Mouse (Mus musculus): Measurements from ENCODE around the gene St6galnac5. TPM values are rescaled to one million over a fixed set of nuclear protein-coding genes. Genes with fewer than 3 reads are reported as not detected.
A peak's percentile ranks its signal among the peaks of the same experiment; 100 is the strongest.

Gene St6galnac5
- total and polyA plus RNA-seq, 3 experiments = 0.33 TPM; not detected in 2

DNA sequence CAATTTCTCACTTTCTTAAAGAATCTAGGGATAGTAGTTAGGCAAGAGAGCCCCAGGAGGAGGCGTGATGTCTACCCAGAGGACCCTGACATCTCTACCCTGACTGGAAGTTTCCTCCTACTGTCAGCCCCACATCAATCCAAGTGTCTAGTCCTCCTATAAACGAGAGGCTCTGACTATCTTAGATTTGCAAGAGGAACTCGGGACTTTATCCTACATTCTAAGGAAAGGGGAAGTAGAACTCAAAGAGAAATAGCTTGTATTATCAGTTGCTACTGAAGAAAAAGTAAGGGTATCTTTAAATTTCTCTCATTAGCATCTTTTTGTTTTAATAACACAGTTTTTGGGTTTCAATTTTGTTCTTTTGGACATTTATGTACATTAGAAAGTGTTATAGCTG is 161.6 kb downstream of the St6galnac5 start:
- Histone ChIP-seq H3K9me3 (replicated peaks) (no peaks in the 10 kb centered on the region), H3K4me3 (ENCODE audit: low read depth, low read length) (no peak overlapping the region), H3K27me3 (ENCODE audit: insufficient read depth, low read length) (no peaks in the 10 kb centered on the region), H3K36me3 (replicated peaks) (no peaks in the 10 kb centered on the region), H3K4me1 (ENCODE audit: insufficient read depth, low read depth, low read length) (no peaks in the 10 kb centered on the region)
- ATAC-seq (ENCODE audit: extremely low read depth, insufficient number of reproducible peaks, low FRiP score, poor library complexity, severe bottlenecking) (no peak), DNase-seq (ENCODE audit: low spot score) (no peak)
- TF ChIP-seq GATA1 (IDR thresholded peaks at IDR 0.05; ENCODE audit: borderline replicate concordance, low read length) = no peak
- TF ChIP-seq POLR2AphosphoS5 (IDR thresholded peaks at IDR 0.05; ENCODE audit: insufficient replicate concordance, low read depth, low read length) = no peak
- TF ChIP-seq TAL1 (conservative IDR thresholded peaks at IDR 0.05; ENCODE audit: low read depth, low read length) = no peak
- no peak for TF ChIP-seq CTCF (IDR thresholded peaks at IDR 0.05; ENCODE audit: low read depth, low read length)

GRCm38 (mm10) chr3:152815110-152815509 is 166.9 kb downstream of the St6galnac5 start:
- Histone ChIP-seq H3K4me1 (ENCODE audit: insufficient read depth, low read depth, low read length) (no peaks in the 10 kb centered on the region), H3K36me3 (replicated peaks) (no peaks in the 10 kb centered on the region), H3K4me3 (ENCODE audit: low read depth, low read length) (no peak overlapping the region), H3K9me3 (replicated peaks) (no peaks in the 10 kb centered on the region), H3K27me3 (ENCODE audit: insufficient read depth, low read length) (no peaks in the 10 kb centered on the region)
- ATAC-seq (ENCODE audit: extremely low read depth, insufficient number of reproducible peaks, low FRiP score, poor library complexity, severe bottlenecking) (no peak), DNase-seq (ENCODE audit: low spot score) (no peak)
- TF ChIP-seq GATA1 (IDR thresholded peaks at IDR 0.05; ENCODE audit: borderline replicate concordance, low read length) (no peak), POLR2AphosphoS5 (IDR thresholded peaks at IDR 0.05; ENCODE audit: insufficient replicate concordance, low read depth, low read length) (no peak), CTCF (IDR thresholded peaks at IDR 0.05; ENCODE audit: low read depth, low read length) (no peak), GATA2 (IDR thresholded peaks at IDR 0.05; ENCODE audit: borderline replicate concordance, low read depth, low read length) (no peak), TAL1 (conservative IDR thresholded peaks at IDR 0.05; ENCODE audit: low read depth, low read length) (no peak)

- H3K9me3 ChIP-seq (replicated peaks) = no peaks in the 10 kb centered on the region
- no peak for TF ChIP-seq TAL1 (conservative IDR thresholded peaks at IDR 0.05; ENCODE audit: low read depth, low read length)
- TF ChIP-seq POLR2AphosphoS5 (IDR thresholded peaks at IDR 0.05; ENCODE audit: insufficient replicate concordance, low read depth, low read length) = no peak
- no peaks in the 10 kb centered on the region for H3K4me1 ChIP-seq (ENCODE audit: insufficient read depth, low read depth, low read length)
- DNase-seq (ENCODE audit: low spot score) (no peak), ATAC-seq (ENCODE audit: extremely low read depth, insufficient number of reproducible peaks, low FRiP score, poor library complexity, severe bottlenecking) (no peak)
- no peaks in the 10 kb centered on the region for H3K36me3 ChIP-seq (replicated peaks)
- no peaks in the 10 kb centered on the region for H3K27me3 ChIP-seq (ENCODE audit: insufficient read depth, low read length)
- no peak overlapping the region for H3K4me3 ChIP-seq (ENCODE audit: low read depth, low read length)
Observed at GRCm38 (mm10) chr3:152813905-152814304, 168.1 kb downstream of the St6galnac5 start.

GRCm38 (mm10) chr3:152799738-152800431 is 182.2 kb downstream of the St6galnac5 start:
- ATAC-seq (ENCODE audit: extremely low read depth, insufficient number of reproducible peaks, low FRiP score, poor library complexity, severe bottlenecking) (peak; percentile 68), DNase-seq (ENCODE audit: low spot score) (peak; percentile 38)
- Histone ChIP-seq H3K4me3 (ENCODE audit: low read depth, low read length) (no peak overlapping the region), H3K9me3 (replicated peaks) (no peaks in the 10 kb centered on the region), H3K27me3 (ENCODE audit: insufficient read depth, low read length) (no peaks in the 10 kb centered on the region), H3K36me3 (replicated peaks) (no peaks in the 10 kb centered on the region), H3K4me1 (ENCODE audit: insufficient read depth, low read depth, low read length) (peaks cover 21% of the 10 kb centered on the region)
- TF ChIP-seq CTCF (IDR thresholded peaks at IDR 0.05; ENCODE audit: low read depth, low read length) (0 out of 2 replicates have a peak, but pooled peaks have one; percentile 10), GATA2 (IDR thresholded peaks at IDR 0.05; ENCODE audit: borderline replicate concordance, low read depth, low read length) (no peak)

DNA sequence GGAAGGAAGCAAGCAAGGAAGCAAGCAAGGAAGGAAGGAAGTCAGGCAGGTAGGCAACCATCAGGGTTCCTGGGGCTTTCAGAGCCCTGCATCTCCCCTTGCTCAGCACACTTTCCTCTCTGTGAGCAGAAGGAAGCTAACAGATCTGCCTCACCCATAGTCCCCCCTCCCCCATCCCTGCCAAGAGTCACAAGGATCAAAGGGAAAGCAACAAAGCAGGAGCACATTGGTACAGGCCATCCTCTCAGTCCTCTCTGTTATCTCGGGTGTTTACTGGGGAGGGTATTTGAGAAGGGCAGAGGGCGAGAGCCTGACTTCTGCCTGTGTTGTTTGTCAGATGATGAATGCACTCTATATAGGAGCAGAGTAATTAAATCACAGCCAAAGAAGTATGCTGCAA is 184.7 kb downstream of the St6galnac5 start:
- Histone ChIP-seq H3K9me3 (replicated peaks) (no peaks in the 10 kb centered on the region), H3K4me3 (ENCODE audit: low read depth, low read length) (no peak overlapping the region), H3K4me1 (ENCODE audit: insufficient read depth, low read depth, low read length) (peaks cover 21% of the 10 kb centered on the region), H3K27me3 (ENCODE audit: insufficient read depth, low read length) (no peaks in the 10 kb centered on the region), H3K36me3 (replicated peaks) (peaks cover 5% of the 10 kb centered on the region)
- ATAC-seq (ENCODE audit: extremely low read depth, insufficient number of reproducible peaks, low FRiP score, poor library complexity, severe bottlenecking) (no peak), DNase-seq (ENCODE audit: low spot score) (no peak)
- TF ChIP-seq CTCF (IDR thresholded peaks at IDR 0.05; ENCODE audit: low read depth, low read length) (no peak), GATA1 (IDR thresholded peaks at IDR 0.05; ENCODE audit: borderline replicate concordance, low read length) (no peak), TAL1 (conservative IDR thresholded peaks at IDR 0.05; ENCODE audit: low read depth, low read length) (no peak), GATA2 (IDR thresholded peaks at IDR 0.05; ENCODE audit: borderline replicate concordance, low read depth, low read length) (no peak), POLR2AphosphoS5 (IDR thresholded peaks at IDR 0.05; ENCODE audit: insufficient replicate concordance, low read depth, low read length) (no peak)

- Histone ChIP-seq H3K4me1 (ENCODE audit: insufficient read depth, low read depth, low read length) (peaks cover 21% of the 10 kb centered on the region), H3K4me3 (ENCODE audit: low read depth, low read length) (no peak overlapping the region), H3K36me3 (replicated peaks) (peaks cover 17% of the 10 kb centered on the region), H3K27me3 (ENCODE audit: insufficient read depth, low read length) (no peaks in the 10 kb centered on the region), H3K9me3 (replicated peaks) (no peaks in the 10 kb centered on the region)
- ATAC-seq (ENCODE audit: extremely low read depth, insufficient number of reproducible peaks, low FRiP score, poor library complexity, severe bottlenecking) (no peak), DNase-seq (ENCODE audit: low spot score) (no peak)
- TF ChIP-seq CTCF (IDR thresholded peaks at IDR 0.05; ENCODE audit: low read depth, low read length) (no peak), TAL1 (conservative IDR thresholded peaks at IDR 0.05; ENCODE audit: low read depth, low read length) (no peak), GATA2 (IDR thresholded peaks at IDR 0.05; ENCODE audit: borderline replicate concordance, low read depth, low read length) (no peak), POLR2AphosphoS5 (IDR thresholded peaks at IDR 0.05; ENCODE audit: insufficient replicate concordance, low read depth, low read length) (no peak), GATA1 (IDR thresholded peaks at IDR 0.05; ENCODE audit: borderline replicate concordance, low read length) (no peak)
Observed at GRCm38 (mm10) chr3:152796216-152796615, 185.8 kb downstream of the St6galnac5 start.

Measured in G1E (cell line).